Mouse (Mus musculus) neural tube, embryonic 14.5 days (tissue): ENCODE results near the gene Cryab. TPM values are rescaled to one million over a fixed set of nuclear protein-coding genes. Genes with fewer than 3 reads are reported as not detected.

Source experiments
- ATAC-seq: fragments of 200-750 bp; cut with Nextera tagmentation; 2 replicates; pipeline ENCODE4 v1.8.0; 2017; ENCODE audit warnings: low read depth, mild to moderate bottlenecking, moderate TSS enrichment, moderate library complexity
- H3K27ac ChIP-seq: fragments of 300-500 bp; sonication (generic); 2 replicates; pipeline ENCODE4 v1.5.1; 2014; ENCODE audit warnings: low read depth, mild to moderate bottlenecking, control low read depth, low read length, moderate library complexity, mixed read lengths
- H3K27me3 ChIP-seq: fragments of 300-500 bp; sonication (generic); 2 replicates; pipeline ENCODE4 v1.6.1; 2014; ENCODE audit warnings: low read length; ENCODE audit not compliant: control insufficient read depth, insufficient read depth
- H3K36me3 ChIP-seq: fragments of 300-500 bp; sonication (generic); 2 replicates; pipeline ENCODE4 v1.6.1; 2014; ENCODE audit warnings: low read length, mixed read lengths; ENCODE audit not compliant: control insufficient read depth, insufficient read depth
- H3K4me1 ChIP-seq: fragments of 300-500 bp; sonication (generic); 2 replicates; pipeline ENCODE4 v1.6.1; 2014; ENCODE audit warnings: low read length; ENCODE audit not compliant: control insufficient read depth, insufficient read depth
- H3K4me2 ChIP-seq: fragments of 300-500 bp; sonication (generic); 2 replicates; pipeline ENCODE4 v1.6.1; 2014; ENCODE audit warnings: mild to moderate bottlenecking, low read depth, low read length, control low read depth
- H3K4me3 ChIP-seq: fragments of 300-500 bp; sonication (generic); 2 replicates; pipeline ENCODE4 v1.5.1; 2014; ENCODE audit warnings: low read depth, low read length, control low read depth, mixed read lengths
- H3K9ac ChIP-seq: fragments of 300-500 bp; sonication (generic); replicated peaks from 2 replicates; pipeline ENCODE4 v1.6.1; 2014; ENCODE audit warnings: low read depth, mild to moderate bottlenecking, control low read depth, low read length, mixed read lengths
- H3K9me3 ChIP-seq: fragments of 300-500 bp; sonication (generic); 2 replicates; pipeline ENCODE4 v1.6.1; 2016; ENCODE audit warnings: low read length; ENCODE audit not compliant: control insufficient read depth
- WGBS: fragments of 180-500 bp; shearing (Covaris S2); extraction: QIAGEN DNeasy Blood & Tissue Kit; methylation state at CpG from one replicate; pipeline ENCODE4 v1.1.7; 2014; 5-methylcytosine and 5-hydroxymethylcytosine counted together
- polyA plus RNA-seq: library from polyadenylated mRNA; unstranded; fragments of >200 nt; fragmentation: Nextera tagmentation; extraction: Ambion mirVana; gene quantifications from 2 replicates; pipeline ENCODE4 v1.2.1, GENCODE M21; 2014

The Cryab gene
- polyA plus RNA-seq, 1 experiment from 2014 or later: 3.4 TPM

- Histone ChIP-seq H3K27ac (no peak overlapping the region), H3K4me2 (no peak overlapping the region), H3K4me3 (no peak overlapping the region), H3K27me3 (no peaks in the 10 kb centered on the region), H3K4me1 (no peaks in the 10 kb centered on the region), H3K9ac (no peak overlapping the region), H3K9me3 (no peaks in the 10 kb centered on the region), H3K36me3 (no peaks in the 10 kb centered on the region)
- 80% methylated on average over 17 of the region's 17 CpGs for WGBS
- ATAC-seq: no peak
Observed at GRCm38 (mm10) chr9:50752784-50753615, 1.9 kb downstream of the Cryab start.

- no peak overlapping the region for H3K9ac ChIP-seq
- ATAC-seq: no peak
- no peak overlapping the region for H3K27ac ChIP-seq
- H3K4me1 ChIP-seq: no peaks in the 10 kb centered on the region
- H3K36me3 ChIP-seq: no peaks in the 10 kb centered on the region
- H3K27me3 ChIP-seq: no peaks in the 10 kb centered on the region
- H3K9me3 ChIP-seq: no peaks in the 10 kb centered on the region
- H3K4me3 ChIP-seq: no peak overlapping the region
- no peak overlapping the region for H3K4me2 ChIP-seq
- 76% methylated on average over 7 of the region's 7 CpGs for WGBS
Observed at GRCm38 (mm10) chr9:50753947-50754346, 2.8 kb downstream of the Cryab start.

GRCm38 (mm10) chr9:50756711-50757110 lies 5.6 kb downstream of the Cryab start:
- Histone ChIP-seq H3K4me3 (no peak overlapping the region), H3K27me3 (no peaks in the 10 kb centered on the region), H3K4me2 (no peak overlapping the region), H3K4me1 (no peaks in the 10 kb centered on the region), H3K9me3 (no peaks in the 10 kb centered on the region), H3K27ac (no peak overlapping the region), H3K36me3 (no peaks in the 10 kb centered on the region), H3K9ac (no peak overlapping the region)
- 26% methylated on average over 5 of the region's 5 CpGs for WGBS
- ATAC-seq: no peak

GRCm38 (mm10) chr9:50761520-50762243 lies 10.6 kb downstream of the Cryab start:
- Histone ChIP-seq H3K9ac (no peak overlapping the region), H3K4me2 (no peak overlapping the region), H3K36me3 (no peaks in the 10 kb centered on the region), H3K27ac (no peak overlapping the region), H3K9me3 (no peaks in the 10 kb centered on the region), H3K27me3 (no peaks in the 10 kb centered on the region), H3K4me3 (no peak overlapping the region), H3K4me1 (no peaks in the 10 kb centered on the region)
- 70% methylated on average over 6 of the region's 6 CpGs for WGBS
- no peak for ATAC-seq

DNA sequence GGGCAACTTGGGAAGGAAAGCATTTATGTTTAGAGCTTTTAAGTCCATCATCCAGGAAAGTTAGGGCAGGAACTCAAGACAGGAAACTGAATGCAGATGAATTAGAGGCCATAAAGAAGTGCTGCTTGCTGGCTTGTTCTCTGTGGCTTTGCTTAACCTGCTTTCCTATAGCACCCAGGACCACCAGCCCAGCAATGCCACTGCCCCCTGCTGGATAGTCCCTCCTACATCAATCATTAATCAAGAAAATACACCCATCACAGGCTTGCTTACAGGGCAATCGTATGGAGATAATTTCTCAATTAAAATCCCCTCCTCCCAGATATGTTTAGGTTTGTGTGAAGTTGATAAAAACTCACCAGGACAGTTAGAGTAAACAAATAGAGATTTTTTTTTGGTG lies 12.2 kb downstream of the Cryab start:
- no peaks in the 10 kb centered on the region for H3K36me3 ChIP-seq
- no peaks in the 10 kb centered on the region for H3K9me3 ChIP-seq
- no peak for ATAC-seq
- 71% methylated on average over 1 of the region's 1 CpGs for WGBS
- H3K4me1 ChIP-seq: peaks cover 3% of the 10 kb centered on the region; the same call in 1 of the 2 replicates
- no peak overlapping the region for H3K4me3 ChIP-seq
- H3K27ac ChIP-seq: no peak overlapping the region
- H3K27me3 ChIP-seq: no peaks in the 10 kb centered on the region
- H3K4me2 ChIP-seq: no peak overlapping the region
- no peak overlapping the region for H3K9ac ChIP-seq

DNA sequence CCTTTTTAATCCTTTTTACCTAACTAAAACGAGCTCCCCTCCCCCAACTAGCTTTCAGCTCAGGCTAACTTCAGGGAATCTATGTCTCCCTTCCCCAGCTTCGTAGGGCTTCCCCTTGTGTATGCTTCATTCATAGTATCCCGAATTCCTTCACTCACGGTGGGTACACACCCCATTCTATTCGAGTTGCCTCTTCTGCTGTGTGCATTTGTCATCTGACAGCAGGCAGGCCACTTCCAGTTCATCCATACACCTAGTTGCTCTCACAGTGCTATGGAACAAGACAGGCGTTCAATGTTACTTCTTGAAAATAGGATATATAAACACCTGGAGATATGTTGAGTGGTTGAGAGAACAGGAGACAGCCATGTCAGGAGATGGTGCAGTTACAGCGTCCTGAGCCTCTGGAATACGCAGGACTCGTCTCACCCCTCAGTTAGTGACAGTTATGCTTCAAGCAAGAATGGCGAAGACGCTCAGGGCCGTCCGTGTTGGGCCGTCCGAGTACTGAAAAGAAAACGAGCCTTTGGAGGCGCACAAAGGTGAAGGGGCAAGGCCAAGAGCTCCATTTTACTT lies 16.5 kb downstream of the Cryab start:
- Histone ChIP-seq H3K9ac (peak overlapping the region; percentile 68), H3K4me1 (peaks cover 9% of the 10 kb centered on the region; the same call in 1 of the 2 replicates), H3K4me2 (peak overlapping the region; percentile 69), H3K27me3 (no peaks in the 10 kb centered on the region), H3K27ac (peak overlapping the region; percentile 91), H3K4me3 (peak overlapping the region; percentile 53), H3K36me3 (no peaks in the 10 kb centered on the region), H3K9me3 (no peaks in the 10 kb centered on the region)
- peak; percentile 74; the same call in 1 of the 2 replicates for ATAC-seq
- 5% methylated on average over 17 of the region's 17 CpGs for WGBS

- peak within 1 kb of the TSS; percentile 91 for H3K27ac ChIP-seq
- H3K9ac ChIP-seq: peak within 1 kb of the TSS; percentile 68
- ATAC-seq: peak; percentile 96
- no peaks in the 10 kb centered on the region for H3K36me3 ChIP-seq
- H3K4me1 ChIP-seq: peaks cover 9% of the 10 kb centered on the region; the same call in 1 of the 2 replicates
- H3K27me3 ChIP-seq: no peaks in the 10 kb centered on the region
- H3K4me2 ChIP-seq: peak within 1 kb of the TSS; percentile 69
- H3K4me3 ChIP-seq: peak within 1 kb of the TSS; percentile 53
- H3K9me3 ChIP-seq: no peaks in the 10 kb centered on the region
- 5% methylated on average over 58 of the region's 59 CpGs for WGBS
Observed at GRCm38 (mm10) chr9:50768107-50769002, 17.2 kb downstream of the Cryab start, which contains the start of gene Fdxacb1. Gene Fdxacb1, plus strand, starts transcription at chr9:50768236.

DNA sequence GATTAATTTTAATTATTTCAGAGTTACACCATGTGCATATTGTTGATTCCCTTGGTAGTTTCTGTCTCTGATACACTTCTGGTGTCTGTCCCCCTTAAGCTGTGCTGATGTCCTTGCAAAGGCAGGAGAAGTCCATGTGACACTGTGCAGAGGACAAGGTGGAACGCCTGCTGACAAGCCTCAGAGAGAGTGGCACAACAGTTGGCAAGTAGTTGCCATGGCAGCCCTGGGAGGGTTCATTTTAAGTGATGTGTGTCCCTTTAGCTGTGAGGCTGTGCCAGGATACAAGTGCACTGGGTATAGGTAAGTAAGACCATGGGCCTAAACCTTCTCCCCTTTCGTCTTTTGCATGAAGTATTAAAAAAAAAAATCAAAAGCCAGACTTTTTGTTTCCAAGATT lies 18.9 kb downstream of the Cryab start:
- no peaks in the 10 kb centered on the region for H3K36me3 ChIP-seq
- ATAC-seq: no peak

More for the DNA sequence above, 18.9 kb downstream of the Cryab start:
- Histone ChIP-seq H3K4me2 (no peak overlapping the region), H3K9me3 (no peaks in the 10 kb centered on the region), H3K4me1 (peaks cover 16% of the 10 kb centered on the region; the same call in 1 of the 2 replicates), H3K4me3 (no peak overlapping the region), H3K27me3 (no peaks in the 10 kb centered on the region), H3K27ac (no peak overlapping the region), H3K9ac (no peak overlapping the region)
- WGBS: 81% methylated on average over 2 of the region's 2 CpGs
